Mouse (Mus musculus) liver, adult (tissue): ENCODE measurements around the gene Arid3b.

Experiments used
- GATA4 ChIP-seq: IDR thresholded peaks from 2 replicates; pipeline ENCODE4 v1.6.1; 2014; ENCODE audit warnings: mild to moderate bottlenecking, low read length; ENCODE audit not compliant: insufficient replicate concordance

Arid3b gene

GRCm38 (mm10) chr9:57769539-57770069 lies 67.0 kb downstream of the Arid3b start:
- TF ChIP-seq GATA4, result no peak

GRCm38 (mm10) chr9:57767231-57767630 lies 69.4 kb downstream of the Arid3b start:
- TF ChIP-seq GATA4, result no peak

- TF ChIP-seq GATA4, result no peak
Observed at GRCm38 (mm10) chr9:57766431-57766830, 70.2 kb downstream of the Arid3b start.

- no peak for TF ChIP-seq GATA4
Observed at GRCm38 (mm10) chr9:57765364-57766351, 70.9 kb downstream of the Arid3b start, which contains the start of gene Clk3. Gene Clk3, minus strand, starts transcription at chr9:57765860.

GRCm38 (mm10) chr9:57764974-57765363 lies 71.6 kb downstream of the Arid3b start:
- peak; percentile 19; the same call in 1 of the 2 replicates for TF ChIP-seq GATA4

GRCm38 (mm10) chr9:57764147-57764973 lies 72.2 kb downstream of the Arid3b start:
- no peak for TF ChIP-seq GATA4

DNA sequence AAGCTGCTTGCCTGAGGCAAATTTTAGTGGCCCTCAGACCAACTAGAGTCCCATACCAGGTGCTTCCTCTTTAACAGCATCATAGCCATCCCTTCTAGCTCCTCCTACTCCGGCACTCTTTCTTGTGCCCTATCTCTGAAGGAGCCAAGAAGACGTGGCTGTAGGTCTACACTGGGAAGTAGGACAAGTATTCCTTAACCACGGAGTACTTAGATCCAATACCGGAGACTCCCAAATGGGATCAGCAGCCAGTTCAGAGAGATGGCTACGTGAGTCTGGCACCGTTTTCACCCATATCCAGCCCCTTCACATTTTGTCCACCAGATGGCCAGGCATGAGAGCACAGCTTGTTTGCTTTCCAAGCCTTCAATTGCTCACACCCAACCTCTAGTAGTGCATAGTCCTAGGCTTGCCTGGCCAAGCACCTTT lies 74.0 kb downstream of the Arid3b start:
- TF ChIP-seq GATA4, result no peak

DNA sequence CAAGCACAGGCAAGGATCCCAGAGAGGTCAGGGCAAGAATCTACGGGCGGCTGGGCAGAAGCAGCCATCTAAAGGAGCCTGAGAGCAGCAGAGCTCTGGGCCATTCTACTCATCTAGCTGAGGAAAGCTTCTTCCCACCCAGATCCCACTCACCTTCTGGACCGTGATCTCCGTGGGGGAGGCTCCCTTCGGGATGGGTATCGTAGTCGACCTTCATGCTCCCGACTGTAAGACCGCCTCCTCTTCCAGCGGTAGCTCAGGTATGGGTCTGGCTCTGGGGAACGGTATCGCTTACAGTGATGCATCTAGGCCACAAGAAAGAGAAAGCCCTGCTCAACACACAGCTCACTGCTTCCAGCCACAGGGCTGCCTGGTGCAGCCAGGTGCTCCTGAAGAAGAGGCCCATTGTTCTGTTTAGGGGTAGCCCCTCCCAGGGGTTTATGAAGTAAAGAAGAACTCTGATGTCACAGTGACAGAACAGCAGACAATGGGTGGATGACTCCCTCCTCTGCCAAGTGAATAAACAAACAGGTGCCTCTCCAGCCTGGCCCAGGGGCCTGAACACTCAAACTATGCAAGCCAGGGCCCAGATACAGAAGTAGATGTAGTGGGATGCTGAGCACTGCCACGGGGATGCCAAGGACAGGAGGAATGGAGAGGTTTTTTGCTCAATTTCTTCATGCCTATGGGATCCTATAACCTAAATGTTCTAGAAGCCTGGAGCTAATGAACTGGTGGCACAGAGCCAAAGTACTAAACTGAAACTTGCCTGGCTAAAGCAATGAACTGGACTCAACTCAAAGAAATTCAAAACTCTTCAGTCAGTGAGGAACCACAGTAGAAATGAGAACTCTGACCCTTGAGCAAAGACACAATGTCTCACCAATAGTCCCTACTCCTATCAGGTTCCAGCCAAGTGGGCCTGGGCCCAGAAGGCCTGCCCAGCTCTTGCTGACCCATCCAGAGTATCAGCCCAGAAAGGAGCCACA lies 74.7 kb downstream of the Arid3b start:
- no peak for TF ChIP-seq GATA4

DNA sequence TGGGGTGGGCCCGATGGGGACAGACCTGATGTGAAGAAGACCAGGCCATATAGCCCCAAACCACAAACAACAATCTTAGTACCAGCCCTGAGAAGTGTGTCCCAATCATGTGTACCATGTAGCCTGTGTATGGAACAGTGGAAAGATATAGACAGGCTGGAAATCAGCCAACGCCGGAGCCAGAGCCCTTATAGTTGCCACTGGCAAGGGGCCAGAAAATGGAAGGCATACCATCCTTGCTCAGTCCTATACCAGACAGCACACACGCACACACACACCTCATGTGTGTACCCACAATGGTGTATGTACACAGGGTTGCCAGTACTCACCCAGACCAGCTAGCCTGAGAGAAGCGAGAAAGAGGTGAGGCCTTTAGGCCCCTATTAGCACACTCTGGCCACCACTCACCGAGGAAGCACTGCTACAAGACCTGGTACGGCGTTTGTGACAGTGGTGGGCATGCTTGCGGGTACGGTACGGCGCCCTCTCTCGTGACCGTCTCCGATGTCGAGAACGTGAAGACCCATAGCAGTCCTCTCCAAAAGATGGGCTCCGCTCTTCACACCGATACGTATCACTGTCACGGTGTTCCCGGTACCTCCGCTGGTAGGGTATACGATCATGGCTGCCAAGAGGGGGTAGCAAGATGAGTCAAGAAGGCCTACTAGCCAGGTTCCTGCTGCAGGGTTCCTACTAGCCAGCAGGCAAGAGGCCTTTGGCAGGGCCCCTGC lies 76.0 kb downstream of the Arid3b start:
- no peak for TF ChIP-seq GATA4

GRCm38 (mm10) chr9:57759289-57759688 lies 77.3 kb downstream of the Arid3b start:
- no peak for TF ChIP-seq GATA4

DNA sequence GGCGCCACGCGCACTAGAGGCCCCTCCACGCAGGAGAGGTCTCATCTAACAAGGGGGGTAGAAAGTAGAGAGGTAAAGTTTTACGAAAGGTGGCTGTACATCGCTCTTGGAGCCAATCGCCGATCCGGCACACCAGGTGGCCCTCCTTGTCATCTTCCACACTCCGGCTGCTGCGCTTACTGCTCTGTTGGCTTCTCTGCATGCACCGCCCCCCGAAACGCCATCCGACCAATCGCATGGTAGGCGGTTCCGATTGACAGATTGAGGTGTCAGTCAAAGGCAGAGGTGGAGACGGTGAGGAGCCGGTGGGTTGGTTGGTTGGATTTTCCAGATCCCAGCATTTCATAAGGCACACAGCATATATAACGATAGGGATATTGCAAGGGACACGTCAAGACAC lies 78.1 kb downstream of the Arid3b start:
- TF ChIP-seq GATA4, result no peak

- TF ChIP-seq GATA4, result peak; percentile 74; the same call in 1 of the 2 replicates
Observed at GRCm38 (mm10) chr9:57757578-57757977, 79.0 kb downstream of the Arid3b start.

DNA sequence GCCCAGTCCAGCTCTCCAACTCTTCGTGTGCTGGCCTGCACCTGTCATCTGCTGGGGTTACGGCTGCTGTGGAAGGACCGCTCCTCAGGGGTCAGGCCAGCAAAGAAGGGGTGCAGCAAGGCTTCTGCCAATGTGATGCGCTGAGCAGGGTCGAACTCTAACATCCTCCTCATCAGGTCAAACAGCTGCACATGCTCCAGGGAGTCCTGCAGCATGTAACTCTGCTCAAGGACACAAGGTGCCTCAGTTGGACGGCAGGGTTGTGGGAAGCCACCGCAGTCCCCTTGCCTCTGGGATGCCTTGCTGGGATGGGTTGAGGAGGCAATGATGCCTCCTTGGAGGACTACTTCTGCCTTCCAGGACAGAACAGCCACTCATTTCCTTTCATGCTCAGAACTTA lies 85.7 kb downstream of the Arid3b start:
- TF ChIP-seq GATA4, result no peak
